Mouse (Mus musculus) ZHBTc4 (cell line): ENCODE measurements around the gene Utp11.
A peak's percentile ranks its signal among the peaks of the same experiment; 100 is the strongest.

Experiments used
- DNase-seq: peaks from one replicate; pipeline ENCODE4 v3.0.0-alpha.2; 2011; ENCODE audit warnings: low read depth, low spot score

Gene Utp11

DNA sequence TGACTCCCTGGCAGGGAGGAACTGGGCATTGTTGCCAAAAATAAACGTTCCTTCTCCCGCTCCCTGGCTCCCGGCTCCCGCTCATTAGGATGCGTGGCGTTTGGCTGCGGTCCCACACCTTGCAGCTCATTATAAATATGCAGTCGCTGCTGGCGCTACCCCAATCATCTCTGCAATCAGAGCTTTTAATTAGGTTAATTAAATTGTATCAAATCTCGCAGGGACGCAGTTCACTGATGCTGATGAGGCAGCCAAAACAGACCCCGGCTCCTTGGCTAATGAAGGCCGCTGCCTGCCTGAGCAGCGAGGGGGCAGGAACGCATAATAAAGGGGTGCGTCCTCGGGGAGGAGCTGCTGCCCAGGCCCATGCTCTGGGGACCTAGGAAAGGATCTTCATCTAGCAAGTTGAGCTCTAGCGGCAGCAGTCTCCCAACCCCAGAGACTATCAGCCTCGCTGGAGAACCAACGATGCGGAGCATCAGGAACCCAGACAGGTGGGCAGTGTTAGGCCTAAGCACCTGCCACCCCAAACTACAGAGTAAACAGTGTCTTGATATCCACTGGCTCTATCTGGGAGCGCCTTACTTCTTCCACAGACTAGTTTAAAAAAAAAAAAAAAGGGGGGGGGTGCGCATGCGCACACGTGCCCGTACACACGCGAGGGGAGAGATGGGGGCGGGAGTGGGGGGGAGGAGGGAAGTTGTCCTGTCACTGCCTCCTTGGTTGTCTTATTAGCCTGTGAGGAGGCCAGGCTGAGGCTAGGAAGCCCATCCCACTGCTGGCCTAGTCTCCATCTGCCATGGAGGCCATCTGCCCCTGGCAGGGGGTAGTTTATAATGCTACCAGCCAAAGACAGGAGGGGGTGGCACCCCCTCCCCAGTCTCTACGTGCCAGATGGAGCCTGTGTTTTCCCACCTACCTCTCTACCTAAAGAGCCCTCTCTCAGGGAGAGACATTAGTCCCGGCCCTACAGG lies 20.8 kb downstream of the Utp11 start:
- DNase-seq = peak; percentile 19

DNA sequence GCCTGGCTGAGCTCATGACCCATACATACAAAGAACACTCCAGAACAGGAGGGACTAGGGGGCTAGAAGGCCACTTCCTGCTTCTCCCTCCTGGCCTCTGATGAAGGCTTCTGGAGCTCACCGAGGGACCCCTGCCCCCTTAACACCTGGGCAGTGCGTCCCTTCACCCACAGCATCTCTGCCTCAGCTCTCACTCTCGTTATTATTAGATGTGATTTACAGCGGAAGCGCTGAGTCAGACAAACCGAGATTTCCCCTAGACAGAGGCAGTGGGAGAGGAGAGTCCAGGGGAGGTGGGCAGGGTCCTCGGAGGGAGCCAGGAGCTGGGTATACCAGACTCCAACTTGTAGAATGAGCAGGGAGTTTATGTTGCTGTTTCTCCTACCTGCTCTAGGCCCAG lies 21.8 kb downstream of the Utp11 start:
- DNase-seq = no peak

- DNase-seq = no peak
Observed at GRCm38 (mm10) chr4:124670232-124670631, 23.2 kb downstream of the Utp11 start.

DNA sequence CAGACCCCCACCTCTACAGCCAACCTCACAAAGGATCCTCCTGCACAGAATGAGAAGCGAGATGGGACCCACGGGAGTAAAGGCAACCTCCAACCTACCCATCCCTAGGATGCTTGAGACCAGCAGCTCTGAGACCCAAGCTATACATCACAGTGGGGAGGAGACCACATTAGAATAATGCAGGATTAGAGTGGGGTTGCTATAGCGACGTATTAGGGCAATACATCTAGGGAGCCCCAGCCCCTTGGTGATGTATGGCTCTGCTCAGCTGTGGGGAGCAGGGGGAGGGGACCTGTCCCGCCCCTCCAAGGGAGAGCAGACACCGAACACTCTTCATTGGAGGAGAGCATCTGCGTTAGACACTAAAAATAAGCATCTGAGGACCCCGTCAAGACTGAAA lies 25.3 kb downstream of the Utp11 start:
- no peak for DNase-seq

GRCm38 (mm10) chr4:124667476-124668033 lies 25.8 kb downstream of the Utp11 start:
- no peak for DNase-seq

DNA sequence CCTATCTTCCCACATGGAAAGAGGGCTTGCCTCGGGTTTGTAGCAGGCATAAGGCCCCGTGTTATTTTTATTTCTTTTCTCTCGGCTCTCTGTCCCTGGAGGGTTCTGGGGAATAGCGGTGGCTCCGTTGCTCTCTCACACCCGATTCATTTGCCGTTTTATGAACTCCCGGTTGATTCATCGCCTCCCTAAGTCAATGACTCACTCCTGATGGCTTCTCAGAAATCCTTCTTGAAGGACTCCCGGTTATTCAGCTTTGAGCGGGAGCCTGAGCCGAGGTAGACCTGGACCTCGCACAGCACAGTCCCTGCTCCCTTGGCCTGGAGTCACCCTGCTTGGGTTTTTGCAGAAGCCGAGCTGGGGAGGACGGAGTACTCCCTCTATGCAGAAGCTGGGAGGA lies 28.8 kb downstream of the Utp11 start:
- no peak for DNase-seq

GRCm38 (mm10) chr4:124664185-124664584 lies 29.2 kb downstream of the Utp11 start:
- DNase-seq = no peak

DNA sequence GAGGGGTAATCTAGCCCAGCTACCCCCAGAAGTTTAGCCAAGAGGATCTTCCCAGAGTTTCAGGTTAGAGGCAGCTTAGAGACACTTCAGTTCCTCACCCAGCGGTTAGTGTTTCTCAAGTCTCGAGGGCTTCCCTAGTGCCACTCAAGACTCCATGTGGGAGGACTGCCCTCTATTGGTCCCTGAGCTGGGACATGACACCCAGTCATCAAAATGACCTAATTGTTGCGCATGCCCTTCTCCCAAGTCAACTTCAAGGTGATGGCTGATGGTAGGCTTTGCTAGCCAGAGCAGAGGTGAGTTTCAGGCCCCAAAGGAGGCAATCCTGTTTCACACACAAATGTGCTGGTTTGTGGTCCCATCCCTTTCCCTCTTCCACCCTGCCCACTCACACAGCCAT lies 30.4 kb downstream of the Utp11 start:
- DNase-seq = peak; percentile 16

DNA sequence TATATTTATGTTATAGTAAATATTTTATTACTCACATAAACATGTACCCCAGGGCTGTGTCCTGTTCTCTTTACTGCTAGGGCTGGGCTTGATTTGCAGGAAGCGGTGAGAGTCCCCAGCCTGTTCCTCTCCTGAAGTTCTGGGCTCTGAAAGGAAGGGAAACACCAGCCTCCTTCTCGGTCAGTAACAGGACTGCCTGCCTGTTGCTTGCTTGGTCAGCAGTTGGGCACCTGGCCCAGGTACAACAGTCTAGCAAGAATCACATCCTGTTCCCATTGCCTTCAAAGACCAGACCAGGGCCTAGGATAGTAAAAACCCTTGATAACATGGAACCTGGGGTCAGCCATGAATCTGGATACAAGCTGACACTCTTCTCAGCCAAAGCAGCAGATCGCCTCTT lies 32.8 kb downstream of the Utp11 start:
- DNase-seq = no peak

DNA sequence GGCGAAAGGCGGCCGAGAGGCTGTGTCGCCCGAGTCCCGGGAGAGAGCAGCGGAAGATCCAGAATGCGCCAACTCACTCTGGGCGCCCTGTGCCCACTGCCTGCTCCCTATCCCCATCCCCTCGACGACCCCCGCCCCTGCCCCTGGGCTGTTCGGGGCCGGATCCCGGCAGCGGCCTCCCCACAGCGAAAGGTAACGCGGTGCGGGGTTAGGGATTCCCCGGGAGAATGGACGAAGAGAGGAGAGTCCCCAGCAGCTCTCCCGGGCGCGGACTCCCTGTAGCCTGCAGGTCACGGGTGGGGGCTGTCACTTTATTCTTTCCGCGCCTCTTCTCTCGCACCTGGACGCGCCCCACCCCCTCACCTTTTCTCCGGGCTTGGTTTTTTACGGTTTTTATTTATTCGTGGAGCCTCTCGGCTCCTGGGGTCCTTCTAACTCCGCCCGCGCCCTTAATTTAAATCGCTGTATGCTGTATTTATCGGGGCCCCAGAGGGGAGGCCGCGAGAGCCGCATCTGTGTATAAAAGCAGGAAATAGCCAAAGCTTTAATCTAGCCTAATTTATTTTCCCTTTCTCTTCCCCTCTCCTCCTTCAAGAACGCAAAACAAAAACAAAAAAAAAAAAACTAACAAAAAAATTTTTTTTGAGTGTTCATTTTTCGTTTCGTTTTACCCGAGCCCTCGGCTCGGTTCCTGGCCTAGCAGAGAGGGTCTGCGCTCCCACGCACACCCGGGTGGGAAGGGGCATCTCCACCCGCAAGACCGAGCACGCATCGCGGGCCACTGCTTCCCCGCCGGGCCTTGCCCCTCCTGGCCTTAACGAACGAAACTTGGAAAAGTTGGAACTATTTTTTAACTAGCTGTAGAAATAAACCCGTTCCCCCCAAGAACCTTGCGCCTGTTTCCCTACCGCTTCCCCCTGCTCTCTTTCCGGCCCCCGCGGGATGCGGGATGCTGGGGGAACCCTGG lies 33.9 kb downstream of the Utp11 start:
- peak; percentile 46 for DNase-seq

DNA sequence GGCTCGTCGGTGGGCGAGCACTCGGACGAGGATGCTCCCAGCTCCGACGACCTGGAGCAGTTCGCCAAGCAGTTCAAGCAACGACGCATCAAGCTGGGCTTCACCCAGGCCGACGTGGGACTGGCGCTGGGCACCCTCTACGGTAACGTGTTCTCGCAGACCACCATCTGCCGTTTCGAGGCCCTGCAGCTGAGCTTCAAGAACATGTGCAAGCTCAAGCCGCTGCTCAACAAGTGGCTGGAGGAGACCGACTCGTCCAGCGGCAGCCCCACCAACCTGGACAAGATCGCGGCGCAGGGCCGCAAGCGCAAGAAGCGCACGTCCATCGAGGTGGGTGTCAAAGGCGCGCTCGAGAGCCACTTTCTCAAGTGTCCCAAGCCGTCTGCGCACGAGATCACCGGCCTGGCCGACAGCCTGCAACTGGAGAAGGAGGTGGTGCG lies 35.0 kb downstream of the Utp11 start:
- DNase-seq = peak; percentile 77

DNA sequence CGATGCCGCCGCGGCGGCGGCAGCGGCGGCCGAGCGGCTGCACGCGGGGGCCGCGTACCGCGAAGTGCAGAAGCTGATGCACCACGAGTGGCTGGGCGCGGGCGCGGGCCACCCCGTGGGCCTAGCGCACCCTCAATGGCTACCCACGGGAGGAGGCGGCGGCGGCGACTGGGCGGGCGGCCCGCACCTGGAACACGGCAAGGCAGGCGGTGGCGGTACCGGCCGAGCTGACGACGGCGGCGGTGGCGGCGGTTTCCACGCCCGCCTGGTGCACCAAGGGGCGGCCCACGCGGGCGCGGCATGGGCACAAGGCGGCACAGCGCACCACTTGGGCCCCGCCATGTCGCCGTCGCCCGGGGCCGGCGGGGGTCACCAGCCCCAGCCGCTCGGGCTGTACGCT lies 35.6 kb downstream of the Utp11 start:
- peak; percentile 31 for DNase-seq

- peak; percentile 90 for DNase-seq
Observed at GRCm38 (mm10) chr4:124656854-124657650, 36.3 kb downstream of the Utp11 start.

DNA sequence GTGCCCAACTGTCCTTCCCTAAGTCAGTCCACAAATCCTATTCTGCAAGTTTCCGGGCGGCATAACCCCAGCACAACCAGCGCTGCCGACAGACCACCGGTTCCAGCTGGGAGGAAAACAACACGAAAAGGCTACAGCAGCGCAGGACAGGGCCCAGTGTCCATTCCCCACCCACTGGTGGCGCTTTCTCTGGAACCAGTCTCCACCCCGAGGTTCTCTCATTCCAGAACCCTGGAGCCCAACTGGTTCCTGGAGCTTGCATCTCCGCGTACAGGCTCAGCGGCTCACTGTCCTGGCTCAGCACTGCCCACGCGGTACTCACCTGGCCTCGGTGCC lies 36.9 kb downstream of the Utp11 start, which contains the start of gene Pou3f1:
Gene Pou3f1, plus strand, starts transcription at position 290 of the 336 bp plus-strand sequence.
- DNase-seq = no peak

DNA sequence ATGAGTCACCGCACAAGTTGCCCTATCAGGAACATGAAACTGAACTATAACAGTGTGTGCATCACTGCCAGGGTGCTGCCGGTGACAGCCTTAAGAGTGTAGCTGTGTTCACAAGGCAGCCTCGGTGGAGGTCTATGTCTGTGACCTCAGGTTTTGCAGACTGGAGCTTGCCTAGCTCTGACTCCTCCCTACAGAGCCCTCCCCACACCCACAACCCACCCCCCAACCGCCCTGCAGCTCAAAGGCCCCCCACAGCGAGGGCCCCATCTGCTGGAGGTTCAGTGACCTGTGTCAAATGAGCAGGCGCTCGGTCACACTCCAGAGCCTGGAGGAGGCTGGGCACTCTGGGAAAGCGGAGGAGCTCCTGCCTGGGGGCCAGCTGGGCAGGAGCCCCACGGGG lies 40.5 kb downstream of the Utp11 start:
- DNase-seq = peak; percentile 65

GRCm38 (mm10) chr4:124647909-124648308 lies 45.5 kb downstream of the Utp11 start:
- DNase-seq = no peak

- DNase-seq = peak; percentile 47
Observed at GRCm38 (mm10) chr4:124646591-124646990, 46.8 kb downstream of the Utp11 start.

DNA sequence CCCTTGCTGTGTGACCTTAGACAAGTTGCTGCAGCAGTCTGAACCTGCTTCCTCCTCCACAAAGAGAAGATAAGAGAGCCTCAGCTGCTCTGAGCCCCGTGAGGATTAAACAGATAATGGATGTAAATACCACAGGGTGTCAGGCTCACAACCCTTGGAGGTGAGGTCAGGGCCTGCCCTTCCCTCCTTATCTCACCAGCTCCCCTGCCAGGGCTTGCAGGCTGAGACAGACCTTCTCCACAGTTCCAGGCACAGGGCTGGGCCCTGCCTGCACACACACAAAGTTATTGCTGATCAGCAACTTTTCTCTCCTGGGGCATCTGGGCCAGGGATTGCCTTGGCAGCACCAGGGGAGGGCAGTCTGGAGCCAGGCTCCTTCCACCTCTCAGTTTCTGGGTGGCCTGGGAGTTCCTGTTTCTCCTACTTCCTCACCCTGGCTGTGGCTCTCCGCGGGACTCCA lies 48.4 kb downstream of the Utp11 start:
- peak; percentile 73 for DNase-seq

GRCm38 (mm10) chr4:124643859-124644258 lies 49.5 kb downstream of the Utp11 start:
- no peak for DNase-seq

GRCm38 (mm10) chr4:124639715-124640114 lies 53.7 kb downstream of the Utp11 start:
- DNase-seq = peak; percentile 48

GRCm38 (mm10) chr4:124633281-124633680 lies 60.1 kb downstream of the Utp11 start:
- DNase-seq = peak; percentile 72
